Mouse (Mus musculus) limb, embryonic 13.5 days (tissue): Measurements from ENCODE around the gene Snw1. TPM values are rescaled to one million over a fixed set of nuclear protein-coding genes. Genes with fewer than 3 reads are reported as not detected.

ENCODE experiments used
- microRNA-seq: library from miRNA; unstranded; fragments of <30 nt; microRNA quantifications from one replicate; pipeline ENCODE4, GENCODE M21; 2016
- polyA plus RNA-seq: library from polyadenylated mRNA; unstranded; fragments of >200 nt; fragmentation: Nextera tagmentation; extraction: Ambion mirVana; gene quantifications from 2 replicates; pipeline ENCODE4 v1.2.1, GENCODE M21; 2015

Snw1 gene
- polyA plus RNA-seq, 1 experiment from 2014 or later = 146 TPM

Small RNAs within 50 kb of the gene (microRNA-seq; reads per million reads assigned to microRNA genes)
- 16.9 reads per million, percentile 32 among the genes with 10 or more reads in this experiment for gene Mir3068

Other genes with a start within 250 kb of the Snw1 start
- gene Noxred1, start 233.5 kb downstream of the Snw1 start, polyA plus RNA-seq = 0.57 and 0.59 TPM in 2 replicates
- 51.9 and 52.2 TPM in 2 replicates for gene Vipas39, start 206.0 kb downstream of the Snw1 start, polyA plus RNA-seq
- gene Ahsa1, start 205.8 kb downstream of the Snw1 start, polyA plus RNA-seq = 218 and 223 TPM in 2 replicates
- 1.4 and 1.5 TPM in 2 replicates for gene Ism2, start 172.6 kb downstream of the Snw1 start, polyA plus RNA-seq
- 78.2 and 78.7 TPM in 2 replicates for gene Sptlc2, start 83.9 kb downstream of the Snw1 start, polyA plus RNA-seq
- 339 and 358 TPM in 2 replicates for gene Slirp, start 28.4 kb downstream of the Snw1 start, polyA plus RNA-seq
- 77.1 and 78.3 TPM in 2 replicates for gene Alkbh1, start 28.3 kb downstream of the Snw1 start, polyA plus RNA-seq
- not detected in 2 replicates for gene Gm5788, start 22.4 kb upstream of the Snw1 start, polyA plus RNA-seq
- not detected in 2 replicates for gene Gm8300, start 42.0 kb upstream of the Snw1 start, polyA plus RNA-seq
- not detected in 2 replicates for gene Oog1, start 130.4 kb upstream of the Snw1 start, polyA plus RNA-seq
- gene Gm4027, start 146.6 kb upstream of the Snw1 start, polyA plus RNA-seq = not detected in 2 replicates
- gene Gm16381, start 172.3 kb upstream of the Snw1 start, polyA plus RNA-seq = not detected in 2 replicates